Mouse (Mus musculus) c-Kit-positive CD71-positive TER-119-negative erythroid progenitor cells, embryonic 14.5 days (primary cell): ENCODE results near the gene Zfp13.
"Not testable (repeated sequence)": the region's sequence is repeated elsewhere in the genome, so short reads cannot be mapped to it uniquely, and the experiment has no call there.

ENCODE experiments used
- DNase-seq: peaks from one replicate; pipeline ENCODE4 v3.0.0-alpha.2; 2013; ENCODE audit warnings: low read depth

Zfp13 gene

GRCm38 (mm10) chr17:23550188-23550791, 49.0 kb downstream of the Zfp13 start:
- peak; percentile 85 for DNase-seq

DNA sequence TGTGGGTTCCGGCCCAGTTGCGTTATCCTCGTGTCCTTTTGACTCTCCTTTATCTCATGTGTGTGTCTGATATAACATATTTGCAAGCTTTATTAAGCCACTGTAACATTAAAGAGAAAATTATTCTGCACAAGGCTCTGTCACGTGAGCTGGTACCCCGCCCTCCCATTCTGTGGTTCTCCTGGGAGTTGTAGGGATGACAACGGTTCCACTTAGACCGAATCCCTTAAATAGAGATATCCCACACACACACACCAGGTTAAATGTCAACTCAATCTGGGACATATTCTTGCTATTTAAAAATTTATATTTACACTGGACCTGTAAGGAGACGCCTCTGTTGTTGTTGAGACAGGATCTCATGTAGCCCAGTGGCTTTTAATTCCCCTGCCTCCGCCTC, 49.8 kb downstream of the Zfp13 start:
- DNase-seq, result no peak

- peak; percentile 92 for DNase-seq
Measured at GRCm38 (mm10) chr17:23548615-23549014, 50.7 kb downstream of the Zfp13 start.

GRCm38 (mm10) chr17:23547681-23548443, 51.4 kb downstream of the Zfp13 start:
- DNase-seq, result no peak

DNA sequence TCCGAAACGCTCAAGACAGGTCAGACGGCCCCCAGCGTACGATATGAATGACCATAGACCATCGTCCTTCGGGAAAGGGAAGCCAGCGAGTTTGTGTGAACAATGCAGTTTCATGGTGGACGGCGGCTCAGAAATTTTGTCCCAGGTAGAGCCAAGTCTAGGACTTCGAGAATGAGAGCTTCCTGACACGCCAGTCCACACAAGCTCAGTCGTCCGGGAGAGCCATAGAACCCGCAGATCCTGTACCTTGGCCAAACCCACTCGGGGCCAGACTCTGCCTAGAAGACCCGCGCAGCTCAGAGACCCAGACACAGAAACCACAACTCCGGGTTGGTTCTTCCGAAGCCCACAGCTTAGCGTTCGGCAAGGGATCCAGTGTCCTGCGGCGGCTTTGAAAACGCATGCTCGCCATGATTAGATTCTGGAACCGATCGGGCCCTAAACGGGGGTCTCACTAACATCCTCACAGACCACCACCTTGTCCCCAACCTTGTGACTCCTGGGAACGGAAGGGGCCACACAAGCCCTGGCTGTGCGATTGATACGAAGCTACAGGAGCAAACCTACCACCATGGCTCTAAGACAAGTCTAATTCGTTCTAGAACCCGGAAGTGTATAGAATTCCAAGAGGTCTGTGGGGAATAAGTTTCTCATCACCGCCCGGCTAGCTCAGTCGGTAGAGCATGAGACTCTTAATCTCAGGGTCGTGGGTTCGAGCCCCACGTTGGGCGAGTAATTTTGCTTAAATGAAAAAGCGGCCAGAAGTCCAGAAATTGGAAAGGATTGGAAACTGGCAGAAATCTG, 52.4 kb downstream of the Zfp13 start:
- DNase-seq, result peak; percentile 86

DNA sequence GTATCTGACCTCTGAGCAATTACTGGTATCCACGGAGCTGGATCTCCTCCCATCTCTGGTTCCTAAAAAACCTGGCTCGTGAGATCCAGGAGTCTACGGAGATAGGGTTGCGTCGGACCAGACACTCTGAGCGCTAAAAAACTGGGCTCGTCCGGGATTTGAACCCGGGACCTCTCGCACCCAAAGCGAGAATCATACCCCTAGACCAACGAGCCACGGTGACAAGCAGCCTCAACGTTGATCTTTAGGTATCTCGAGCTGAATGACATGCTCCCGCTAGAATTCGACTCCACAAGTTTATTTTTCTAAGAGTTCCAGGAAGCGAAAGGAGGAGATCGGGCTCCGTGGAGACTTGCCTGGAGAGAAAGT, 53.0 kb downstream of the Zfp13 start:
- DNase-seq, result peak; percentile 76

- no peak for DNase-seq
Measured at GRCm38 (mm10) chr17:23545841-23546240, 53.4 kb downstream of the Zfp13 start.

DNA sequence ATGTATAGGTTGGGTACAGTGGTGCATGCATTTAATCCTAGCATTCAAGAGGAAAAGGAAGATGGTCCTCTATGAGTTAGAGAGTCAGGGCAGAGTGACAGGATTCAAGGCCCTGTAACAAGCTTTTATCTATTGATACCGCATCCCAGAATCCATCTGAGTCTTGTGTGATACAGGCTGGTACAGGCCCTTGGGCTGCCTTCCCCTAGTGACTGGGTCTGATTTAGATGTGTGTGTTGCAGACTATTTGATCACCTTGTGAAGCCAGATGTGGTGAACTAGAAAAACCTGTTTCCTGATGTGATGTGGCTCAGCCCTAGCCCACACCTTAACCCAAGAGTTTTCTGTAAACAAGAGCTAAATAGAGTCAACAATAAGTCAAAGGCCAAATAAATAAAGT, 54.5 kb downstream of the Zfp13 start:
- no peak for DNase-seq

DNA sequence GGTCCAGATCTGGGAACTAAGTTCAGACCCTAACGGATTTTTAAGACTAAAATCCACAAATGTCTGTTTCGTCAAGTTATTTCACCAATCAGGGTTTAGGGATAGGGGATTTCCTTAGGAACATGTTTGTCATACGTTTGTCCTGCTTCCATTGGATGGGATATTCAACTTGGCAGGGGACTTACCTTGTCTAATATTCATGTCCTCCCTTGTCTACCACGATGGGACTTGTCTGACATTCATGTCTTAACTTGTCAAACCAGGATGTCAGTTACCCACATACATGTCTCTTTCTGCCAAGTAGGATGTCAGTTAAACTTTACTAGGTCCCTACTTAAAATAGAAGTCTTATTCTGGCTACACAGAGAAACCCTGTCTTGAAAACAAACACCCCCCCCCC, 55.3 kb downstream of the Zfp13 start:
- DNase-seq, result no peak

GRCm38 (mm10) chr17:23543325-23543724, 56.0 kb downstream of the Zfp13 start:
- no peak for DNase-seq

DNA sequence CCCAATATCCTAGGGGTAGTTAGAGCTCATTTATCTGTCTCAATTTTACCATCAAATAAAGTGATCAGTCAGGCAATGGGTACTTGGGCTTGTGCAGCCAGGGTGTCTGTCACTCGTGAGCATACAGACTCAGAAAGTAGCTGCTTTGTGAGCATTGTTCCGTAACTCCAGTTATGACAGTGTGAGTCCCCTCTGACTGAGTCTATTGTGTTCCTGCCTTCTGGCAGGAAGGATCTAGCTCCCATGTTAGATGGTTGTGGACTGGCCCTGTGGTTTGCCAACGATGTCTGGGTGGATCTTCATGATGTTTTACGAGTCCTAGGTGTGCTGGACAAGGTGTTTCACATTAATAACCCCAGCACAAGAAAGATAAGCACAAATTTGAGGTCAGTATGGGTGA, 56.5 kb downstream of the Zfp13 start:
- DNase-seq, result no peak

DNA sequence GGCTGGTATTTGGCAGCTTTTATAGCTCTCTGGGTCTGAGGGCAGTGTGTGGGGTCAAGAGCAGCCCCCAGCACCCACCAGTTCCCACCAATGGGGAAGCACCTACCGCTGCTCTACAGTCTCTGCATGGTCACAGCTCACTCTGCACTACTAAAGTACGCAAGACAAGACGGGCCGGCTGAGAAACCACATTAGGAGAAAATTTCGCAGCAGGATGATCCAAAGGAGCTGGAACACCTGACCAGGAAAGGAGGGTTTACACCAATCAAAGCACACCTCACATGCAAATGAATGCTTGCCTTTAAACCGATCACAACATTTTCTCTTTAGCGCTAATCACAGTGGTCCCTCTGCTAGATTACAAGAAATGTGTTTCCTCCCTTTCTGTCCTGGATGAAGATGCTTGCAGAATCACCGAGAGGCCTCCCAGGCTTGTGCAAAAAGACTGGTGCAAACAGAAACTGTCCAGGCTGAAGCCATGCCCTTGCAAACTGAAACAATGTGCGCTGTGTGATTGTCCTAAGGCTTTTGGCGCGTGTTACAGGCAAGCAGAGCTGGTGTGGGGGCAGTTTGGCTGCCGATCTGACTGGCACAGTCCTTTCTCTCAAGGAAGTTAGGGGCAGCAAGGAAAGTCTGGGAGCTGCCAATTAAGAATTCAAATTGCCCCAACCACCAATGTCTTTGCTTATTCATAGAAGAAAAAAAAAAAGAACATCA, 57.1 kb downstream of the Zfp13 start:
- DNase-seq, result no peak

GRCm38 (mm10) chr17:23540605-23541475, 58.4 kb downstream of the Zfp13 start:
- DNase-seq, result no peak

- DNase-seq, result no peak
Measured at GRCm38 (mm10) chr17:23540106-23540505, 59.2 kb downstream of the Zfp13 start.

- DNase-seq, result no peak
Measured at GRCm38 (mm10) chr17:23539608-23540007, 59.7 kb downstream of the Zfp13 start.

- peak; percentile 63 for DNase-seq
Measured at GRCm38 (mm10) chr17:23538299-23539015, 60.8 kb downstream of the Zfp13 start.

DNA sequence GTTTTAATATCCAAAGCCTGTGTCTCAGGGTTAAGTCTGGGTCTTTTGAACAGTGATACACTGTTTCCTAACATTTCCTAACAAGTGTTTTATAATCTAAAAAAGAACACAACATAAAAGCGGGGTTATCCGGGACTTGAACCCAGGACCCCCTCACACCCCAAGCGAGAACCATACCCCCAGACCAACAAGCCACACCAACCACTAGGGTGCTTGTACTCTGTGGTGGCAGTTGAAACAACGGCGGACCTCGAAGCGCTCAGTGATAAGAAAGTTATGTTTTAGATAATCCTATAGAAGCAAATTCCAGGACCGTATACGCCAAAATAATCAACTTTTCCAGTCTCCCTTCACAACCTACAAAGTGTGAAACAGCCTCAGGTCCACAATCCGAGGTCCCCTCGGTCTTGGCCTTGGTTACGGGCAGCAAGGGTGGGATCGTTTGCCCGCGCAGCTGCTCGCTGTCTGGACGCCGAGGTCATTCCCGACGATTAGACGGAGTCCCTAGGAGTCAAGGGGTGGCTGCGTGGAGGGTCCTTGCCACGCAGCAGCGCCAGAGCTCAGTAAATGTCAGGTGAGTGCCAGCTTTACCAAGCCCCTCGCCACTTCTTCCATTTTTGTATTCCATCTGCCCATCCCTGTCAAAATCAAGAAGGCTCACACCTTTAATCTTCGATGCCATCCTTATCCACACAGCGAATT, 61.6 kb downstream of the Zfp13 start:
- no peak for DNase-seq

GRCm38 (mm10) chr17:23535046-23535788, 64.1 kb downstream of the Zfp13 start:
- DNase-seq, result not testable (repeated sequence)
